Mouse (Mus musculus): Measurements from ENCODE around the gene Wars2.

GRCm38 (mm10) chr3:99235116-99235803, 94.4 kb downstream of the Wars2 start:
- TF ChIP-seq CTCF (conservative IDR thresholded peaks at IDR 0.05; ENCODE audit: low read length) (no peak), NANOG (IDR thresholded peaks at IDR 0.05; ENCODE audit: borderline replicate concordance, low read length) (no peak)

Measured in E14TG2a.4 (cell line).